Mouse (Mus musculus) MEL (cell line): ENCODE results near the gene Angptl6. TPM values are rescaled to one million over a fixed set of nuclear protein-coding genes. Genes with fewer than 3 reads are reported as not detected.

ENCODE experiments used
- DNase-seq: peaks from one replicate; pipeline ENCODE4 v3.0.0; 2011; ENCODE audit warnings: low read depth, low spot score
- H3K27ac ChIP-seq: 2 replicates; pipeline ENCODE4 v1.5.1; 2012; ENCODE audit warnings: low read depth, mild to moderate bottlenecking, control low read depth, low read length, moderate library complexity; ENCODE audit not compliant: control insufficient read depth
- H3K27me3 ChIP-seq, 2 experiments: fragments of 150-350 bp in 1 of 2; sonication (generic) in 1 of 2; 2 replicates each; pipeline ENCODE4 v1.6.1; 2012; ENCODE audit warnings: low read length in 2 of 2, mild to moderate bottlenecking in 2 of 2, improper control_type of control experiment in 1 of 2, moderate library complexity in 1 of 2; ENCODE audit not compliant: insufficient read depth in 2 of 2, control insufficient read depth in 1 of 2
- H3K36me3 ChIP-seq, 2 experiments: 2 replicates each; pipeline ENCODE4 v1.6.1; 2012 to 2014; ENCODE audit warnings: low read length in 2 of 2, improper control_type of control experiment in 1 of 2, inconsistent platforms in 1 of 2, mild to moderate bottlenecking in 1 of 2; ENCODE audit not compliant: insufficient read depth in 2 of 2, control insufficient read depth in 1 of 2
- H3K4me1 ChIP-seq, 2 experiments: fragments of 150-350 bp in 1 of 2; sonication (generic) in 1 of 2; 2 replicates each; pipeline ENCODE4 v1.6.1; 2012; ENCODE audit warnings: low read length in 2 of 2, improper control_type of control experiment in 1 of 2, mild to moderate bottlenecking in 1 of 2; ENCODE audit not compliant: insufficient read depth in 2 of 2, control insufficient read depth in 1 of 2
- H3K4me3 ChIP-seq, 2 experiments: fragments of 150-350 bp in 1 of 2; sonication (generic) in 1 of 2; 2 replicates each; pipeline ENCODE4 v1.5.1; 2012; ENCODE audit warnings: low read depth in 2 of 2, low read length in 2 of 2, mild to moderate bottlenecking in 2 of 2, moderate library complexity in 2 of 2, control low read depth in 1 of 2, improper control_type of control experiment in 1 of 2; ENCODE audit not compliant: control insufficient read depth in 1 of 2, insufficient read depth in 1 of 2
- H3K79me2 ChIP-seq: 2 replicates; pipeline ENCODE4 v1.6.1; 2012; ENCODE audit warnings: mild to moderate bottlenecking, low read length, moderate library complexity; ENCODE audit not compliant: control insufficient read depth, poor library complexity, insufficient read depth
- H3K9ac ChIP-seq: 2 replicates; pipeline ENCODE4 v1.6.1; 2012; ENCODE audit warnings: low read depth, mild to moderate bottlenecking, control low read depth, low read length, moderate library complexity; ENCODE audit not compliant: control insufficient read depth, poor library complexity, severe bottlenecking
- H3K9me3 ChIP-seq: fragments of 150-350 bp; sonication (generic); replicated peaks from 2 replicates; pipeline ENCODE4 v1.6.1; 2012; ENCODE audit warnings: mild to moderate bottlenecking, low read length, improper control_type of control experiment, moderate library complexity; ENCODE audit not compliant: insufficient read depth
- BHLHE40 ChIP-seq: IDR thresholded peaks from 2 replicates; pipeline ENCODE4 v1.6.1; 2012; ENCODE audit warnings: low read depth, mild to moderate bottlenecking, inconsistent platforms, low read length, improper control_type of control experiment, borderline replicate concordance
- HCFC1 ChIP-seq: IDR thresholded peaks from 2 replicates; pipeline ENCODE4 v1.6.1; 2012; ENCODE audit warnings: low read depth, mild to moderate bottlenecking, inconsistent platforms, low read length, improper control_type of control experiment, moderate library complexity
- JUND ChIP-seq: IDR thresholded peaks from 2 replicates; pipeline ENCODE4 v1.6.1; 2011; ENCODE audit warnings: low read depth, mild to moderate bottlenecking, improper control_type of control experiment, low read length
- KAT2A ChIP-seq: conservative IDR thresholded peaks from 2 replicates; pipeline ENCODE4 v1.6.1; 2012; ENCODE audit warnings: low read depth, low read length, improper control_type of control experiment, inconsistent platforms
- MAX ChIP-seq: IDR thresholded peaks from 2 replicates; pipeline ENCODE4 v1.6.1; 2011; ENCODE audit warnings: low read length, improper control_type of control experiment
- MEF2A ChIP-seq: IDR thresholded peaks from 2 replicates; pipeline ENCODE4 v1.6.1; 2014; ENCODE audit warnings: low read depth, mild to moderate bottlenecking, inconsistent platforms, low read length, improper control_type of control experiment; ENCODE audit not compliant: poor library complexity, insufficient replicate concordance, severe bottlenecking; ENCODE audit errors: extremely low read depth
- MXI1 ChIP-seq: IDR thresholded peaks from 2 replicates; pipeline ENCODE4 v1.6.1; 2011; ENCODE audit warnings: mild to moderate bottlenecking, low read depth, low read length, improper control_type of control experiment
- MYC ChIP-seq: IDR thresholded peaks from 2 replicates; pipeline ENCODE4 v1.6.1; 2011; ENCODE audit warnings: low read depth, mild to moderate bottlenecking, low read length, improper control_type of control experiment, moderate library complexity
- NRF1 ChIP-seq: IDR thresholded peaks from 2 replicates; pipeline ENCODE4 v1.6.1; 2014; ENCODE audit warnings: low read depth, mild to moderate bottlenecking, inconsistent platforms, low read length, improper control_type of control experiment, moderate library complexity; ENCODE audit not compliant: poor library complexity, insufficient read depth, severe bottlenecking
- RCOR1 ChIP-seq: IDR thresholded peaks from 2 replicates; pipeline ENCODE4 v1.6.1; 2012; ENCODE audit warnings: low read depth, mild to moderate bottlenecking, inconsistent platforms, low read length, improper control_type of control experiment
- SMC3 ChIP-seq: IDR thresholded peaks from 2 replicates; pipeline ENCODE4 v1.6.1; 2011; ENCODE audit warnings: low read depth, low read length, improper control_type of control experiment
- UBTF ChIP-seq: IDR thresholded peaks from 2 replicates; pipeline ENCODE4 v1.6.1; 2012; ENCODE audit warnings: low read depth, mild to moderate bottlenecking, inconsistent platforms, low read length, improper control_type of control experiment, moderate library complexity, borderline replicate concordance; ENCODE audit not compliant: insufficient read depth
- ZKSCAN1 ChIP-seq: IDR thresholded peaks from 2 replicates; pipeline ENCODE4 v1.6.1; 2012; ENCODE audit warnings: low read depth, mild to moderate bottlenecking, inconsistent platforms, low read length, improper control_type of control experiment, moderate library complexity
- ZMIZ1 ChIP-seq: IDR thresholded peaks from 2 replicates; pipeline ENCODE4 v1.6.1; 2012; ENCODE audit warnings: low read depth, mild to moderate bottlenecking, inconsistent platforms, low read length, improper control_type of control experiment, moderate library complexity
- ZNF384 ChIP-seq: IDR thresholded peaks from 2 replicates; pipeline ENCODE4 v1.6.1; 2012; ENCODE audit warnings: low read depth, mild to moderate bottlenecking, inconsistent platforms, low read length, improper control_type of control experiment
- polyA plus RNA-seq, 2 experiments: library from polyadenylated mRNA; stranded (reverse) in 1 of 2; unstranded in 1 of 2; fragments of >175 nt in 1 of 2; fragments of >200 nt in 1 of 2; gene quantifications; 2 replicates each; pipeline versions ENCODE4 v1.2.1 to v1.2.4; 2012; ENCODE audit warnings: low replicate concordance in 2 of 2, low read depth in 1 of 2; ENCODE audit not compliant: insufficient read length in 2 of 2, insufficient read depth in 1 of 2, missing spikeins in 1 of 2
- total RNA-seq: library from RNA; depleted of rRNA; stranded (reverse); fragments of 300-350 nt; gene quantifications from 2 replicates; pipeline ENCODE4 v1.2.3, GENCODE M21; 2012; rRNA removed

The Angptl6 gene
- total RNA-seq, result 10.9 and 18.1 TPM in 2 replicates
- 10 to 100 TPM in 1 of 2 experiments, not detected in 1; 22.6 TPM for polyA plus RNA-seq

DNA sequence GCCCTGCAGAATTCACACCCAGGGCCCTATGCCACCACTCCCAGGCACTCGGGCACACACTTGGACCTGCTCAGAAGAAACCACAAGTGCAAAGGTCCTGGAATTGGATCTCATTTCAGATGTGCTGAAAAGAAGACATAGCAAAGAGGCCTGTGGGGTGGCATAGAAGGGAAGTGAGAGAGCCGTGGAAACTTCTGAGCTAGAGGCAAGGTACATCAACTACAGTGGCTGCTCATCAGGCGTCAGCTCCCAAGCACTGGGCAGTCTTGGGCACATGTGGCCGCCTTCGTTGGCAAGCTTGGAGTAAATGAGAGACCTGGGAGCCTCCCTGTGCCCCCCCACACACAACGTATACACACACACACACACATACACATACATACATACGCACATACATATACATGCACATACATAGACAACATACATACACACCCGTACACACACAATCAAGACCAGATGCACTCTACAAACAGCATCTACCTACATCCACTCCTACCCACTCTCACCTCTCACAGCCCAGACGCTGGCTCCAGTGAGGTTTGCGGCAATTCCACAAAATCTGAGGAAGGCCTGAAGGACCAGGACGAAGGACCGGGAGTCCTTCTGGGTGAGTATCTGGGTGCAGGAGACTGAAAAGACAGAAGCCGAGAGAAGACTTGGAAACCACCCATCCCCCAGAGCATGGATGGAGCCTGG lies at the start of gene Angptl6:
TSS of gene Angptl6 (minus strand) at position 631 of the 696 bp plus-strand sequence.
- no peak for TF ChIP-seq KAT2A
- TF ChIP-seq BHLHE40, result no peak
- no peak for TF ChIP-seq SMC3
- TF ChIP-seq NRF1, result no peak
- TF ChIP-seq HCFC1, result no peak
- TF ChIP-seq MXI1, result no peak
- no peak for TF ChIP-seq MEF2A
- no peak for TF ChIP-seq MYC
- TF ChIP-seq UBTF, result no peak
- TF ChIP-seq RCOR1, result no peak
- no peak for TF ChIP-seq ZKSCAN1
- TF ChIP-seq ZMIZ1, result no peak
- Histone ChIP-seq H3K36me3 (peaks cover 3 to 17% of the 10 kb centered on the region in 2 experiments), H3K9ac (peak within 1 kb of the TSS; percentile 72), H3K79me2 (peaks cover 8% of the 10 kb centered on the region), H3K4me3 (peak within 1 kb of the TSS; percentile 49 to 55), H3K4me1 (peaks cover 8 to 27% of the 10 kb centered on the region in 2 experiments; a peak in 3 of 4 replicates), H3K27ac (peak within 1 kb of the TSS; percentile 84), H3K27me3 (no peaks in the 10 kb centered on the region), H3K9me3 (no peaks in the 10 kb centered on the region)
- DNase-seq, result no peak

GRCm38 (mm10) chr9:20923258-20923657 lies 43.7 kb upstream of the Angptl6 start:
- H3K79me2 ChIP-seq, result no peaks in the 10 kb centered on the region
- TF ChIP-seq MAX (no peak), JUND (no peak), ZNF384 (peak; percentile 51)
- H3K9ac ChIP-seq, result no peak overlapping the region
- no peaks in the 10 kb centered on the region for H3K4me1 ChIP-seq
- H3K27ac ChIP-seq, result no peak overlapping the region
- no peak overlapping the region for H3K4me3 ChIP-seq
- DNase-seq, result no peak
- peaks cover 0 to 87% of the 10 kb centered on the region in 2 experiments; a peak in 2 of 4 replicates for H3K36me3 ChIP-seq
- no peaks in the 10 kb centered on the region for H3K9me3 ChIP-seq
- H3K27me3 ChIP-seq, result no peaks in the 10 kb centered on the region
